Mouse (Mus musculus): ENCODE measurements around the gene Plk1. TPM values are rescaled to one million over a fixed set of nuclear protein-coding genes. Genes with fewer than 3 reads are reported as not detected.

Plk1 gene
- total and polyA plus RNA-seq, 3 experiments, result 51.6 to 128 (median 96.3) TPM

DNA sequence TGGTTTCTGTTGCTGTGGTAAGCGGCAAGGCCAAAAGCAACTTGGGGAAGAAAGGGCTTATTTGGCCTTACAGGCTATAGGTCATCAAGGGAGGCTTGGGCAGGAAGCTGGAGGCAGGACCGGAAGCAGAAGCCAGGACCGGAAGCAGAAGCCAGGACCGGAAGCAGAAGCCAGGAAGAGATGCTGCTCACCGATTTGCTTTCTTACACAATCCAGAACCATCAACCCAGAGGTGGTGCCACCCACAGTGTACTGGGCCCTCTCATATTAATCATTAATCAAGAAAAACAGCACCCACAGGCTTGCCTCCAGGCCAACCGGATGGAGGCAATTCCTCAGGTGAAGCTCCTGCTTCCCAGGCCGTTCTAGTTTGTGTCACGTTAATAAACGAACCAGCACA is 37.5 kb downstream of the Plk1 start:
- Histone ChIP-seq H3K4me3 (ENCODE audit: low read depth, low read length) (no peak overlapping the region), H3K4me1 (ENCODE audit: insufficient read depth, low read depth, low read length) (peaks cover 2% of the 10 kb centered on the region; the same call in 1 of the 2 replicates), H3K27me3 (ENCODE audit: insufficient read depth, low read length) (no peaks in the 10 kb centered on the region), H3K36me3 (replicated peaks) (no peaks in the 10 kb centered on the region), H3K9me3 (replicated peaks) (no peaks in the 10 kb centered on the region; the same call in 1 of the 2 replicates)
- ATAC-seq (ENCODE audit: extremely low read depth, insufficient number of reproducible peaks, low FRiP score, poor library complexity, severe bottlenecking), result no peak
- TF ChIP-seq TAL1 (conservative IDR thresholded peaks at IDR 0.05; ENCODE audit: low read depth, low read length), result no peak
- TF ChIP-seq GATA2 (IDR thresholded peaks at IDR 0.05; ENCODE audit: borderline replicate concordance, low read depth, low read length), result no peak
- no peak for TF ChIP-seq GATA1 (IDR thresholded peaks at IDR 0.05; ENCODE audit: borderline replicate concordance, low read length)
- TF ChIP-seq POLR2AphosphoS5 (IDR thresholded peaks at IDR 0.05; ENCODE audit: insufficient replicate concordance, low read depth, low read length), result no peak
- no peak for TF ChIP-seq CTCF (IDR thresholded peaks at IDR 0.05; ENCODE audit: low read depth, low read length)
- no peak for DNase-seq (ENCODE audit: low spot score)

DNA sequence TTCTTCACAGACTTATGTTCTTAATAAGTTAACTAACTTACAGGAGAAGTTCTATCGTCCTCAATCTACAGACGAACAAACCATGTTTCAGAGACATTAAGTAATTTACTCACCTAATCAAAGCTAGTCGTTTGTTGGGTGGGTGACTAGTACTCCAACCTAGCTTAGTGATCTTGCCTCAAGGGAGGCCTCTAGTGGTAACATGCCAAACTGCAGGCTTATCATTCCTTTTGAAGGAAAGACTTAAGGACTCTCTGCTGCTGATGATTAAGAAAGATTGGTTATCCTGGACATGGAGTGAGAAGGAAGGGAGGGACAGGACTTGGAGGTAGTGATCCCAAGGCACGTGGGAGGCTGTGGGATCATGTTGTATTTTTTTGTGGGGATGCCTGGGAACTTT is 38.1 kb downstream of the Plk1 start:
- H3K4me1 ChIP-seq (ENCODE audit: insufficient read depth, low read depth, low read length), result peaks cover 2% of the 10 kb centered on the region; the same call in 1 of the 2 replicates
- no peaks in the 10 kb centered on the region for H3K27me3 ChIP-seq (ENCODE audit: insufficient read depth, low read length)
- H3K36me3 ChIP-seq (replicated peaks), result no peaks in the 10 kb centered on the region
- no peak overlapping the region for H3K4me3 ChIP-seq (ENCODE audit: low read depth, low read length)
- peak; percentile 38 for DNase-seq (ENCODE audit: low spot score)
- H3K9me3 ChIP-seq (replicated peaks), result no peaks in the 10 kb centered on the region; the same call in 1 of the 2 replicates
- ATAC-seq (ENCODE audit: extremely low read depth, insufficient number of reproducible peaks, low FRiP score, poor library complexity, severe bottlenecking), result no peak; the same call in 1 of the 2 replicates
- TF ChIP-seq CTCF (IDR thresholded peaks at IDR 0.05; ENCODE audit: low read depth, low read length) (peak; percentile 84), POLR2AphosphoS5 (IDR thresholded peaks at IDR 0.05; ENCODE audit: insufficient replicate concordance, low read depth, low read length) (no peak)

DNA sequence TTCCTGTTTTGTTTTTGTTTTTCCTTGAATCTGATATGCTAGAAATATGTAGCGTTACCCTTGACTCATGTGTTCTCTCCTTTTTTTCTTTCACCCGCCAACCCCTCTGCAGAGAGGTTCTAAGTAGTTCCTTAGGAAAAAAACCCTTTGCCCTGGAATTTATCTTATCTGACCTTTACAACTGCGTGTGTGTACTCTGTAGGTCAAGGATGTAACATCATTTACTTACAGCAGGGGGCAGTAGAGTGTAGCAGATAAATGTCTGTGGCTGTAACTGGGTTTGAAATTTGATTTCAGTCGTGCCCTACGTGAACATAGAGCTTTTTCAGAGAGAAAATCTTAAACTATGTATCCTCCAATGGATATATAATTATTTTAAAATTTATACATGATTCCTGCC is 40.1 kb downstream of the Plk1 start:
- Histone ChIP-seq H3K36me3 (replicated peaks) (no peaks in the 10 kb centered on the region), H3K27me3 (ENCODE audit: insufficient read depth, low read length) (peaks cover 6% of the 10 kb centered on the region; the same call in 1 of the 2 replicates), H3K4me1 (ENCODE audit: insufficient read depth, low read depth, low read length) (no peaks in the 10 kb centered on the region), H3K9me3 (replicated peaks) (no peaks in the 10 kb centered on the region), H3K4me3 (ENCODE audit: low read depth, low read length) (no peak overlapping the region)
- TF ChIP-seq GATA1 (IDR thresholded peaks at IDR 0.05; ENCODE audit: borderline replicate concordance, low read length) (no peak), CTCF (IDR thresholded peaks at IDR 0.05; ENCODE audit: low read depth, low read length) (0 out of 2 replicates have a peak, but pooled peaks have one; percentile 35)
- DNase-seq (ENCODE audit: low spot score), result peak; percentile 14
- ATAC-seq (ENCODE audit: extremely low read depth, insufficient number of reproducible peaks, low FRiP score, poor library complexity, severe bottlenecking), result no peak

DNA sequence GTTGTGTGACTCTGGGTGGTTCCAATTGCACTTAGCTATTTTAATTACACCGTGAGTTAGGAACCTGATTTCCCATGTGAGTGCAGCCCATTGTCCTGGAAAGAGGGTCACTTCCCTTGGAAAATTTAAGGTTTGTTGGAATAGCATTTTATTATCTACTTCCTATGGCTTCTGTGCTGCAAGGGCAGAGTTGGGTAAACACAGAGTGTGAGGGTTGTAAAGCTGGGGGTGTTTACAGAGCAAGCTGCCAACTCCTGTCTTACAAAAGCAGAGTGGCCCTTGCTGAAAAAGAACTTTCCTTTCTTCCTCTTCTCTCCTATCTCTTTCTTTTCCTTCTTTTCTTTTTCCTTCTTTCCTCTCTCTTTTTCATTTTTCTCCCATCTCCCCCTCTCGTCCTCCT is 44.7 kb downstream of the Plk1 start:
- no peak for DNase-seq (ENCODE audit: low spot score)
- no peak overlapping the region for H3K4me3 ChIP-seq (ENCODE audit: low read depth, low read length)

DNA sequence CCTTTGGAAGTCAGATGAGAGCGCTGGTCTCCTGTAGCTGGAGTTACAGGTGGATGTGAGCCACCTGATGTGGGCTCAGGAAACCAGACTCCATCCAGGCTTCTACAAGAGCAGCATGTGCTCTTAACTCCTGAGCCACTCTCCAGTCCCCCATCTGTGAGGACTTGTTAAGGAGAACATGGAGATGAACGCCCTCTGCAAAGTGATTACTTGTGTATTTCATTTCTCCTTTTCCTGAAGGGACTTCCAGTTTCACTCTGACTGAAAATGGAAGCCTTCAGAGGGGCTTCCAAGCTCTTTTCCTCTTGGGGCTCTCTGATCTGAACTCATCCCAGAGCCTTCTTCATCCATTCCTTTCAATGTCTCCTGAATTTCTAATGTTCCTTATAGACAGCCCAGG is 46.9 kb downstream of the Plk1 start:
- Histone ChIP-seq H3K9me3 (replicated peaks) (no peaks in the 10 kb centered on the region), H3K4me1 (ENCODE audit: insufficient read depth, low read depth, low read length) (no peaks in the 10 kb centered on the region), H3K27me3 (ENCODE audit: insufficient read depth, low read length) (peaks cover 14% of the 10 kb centered on the region), H3K36me3 (replicated peaks) (no peaks in the 10 kb centered on the region), H3K4me3 (ENCODE audit: low read depth, low read length) (no peak overlapping the region)
- TF ChIP-seq TAL1 (conservative IDR thresholded peaks at IDR 0.05; ENCODE audit: low read depth, low read length), result no peak
- no peak for TF ChIP-seq CTCF (IDR thresholded peaks at IDR 0.05; ENCODE audit: low read depth, low read length)
- no peak for TF ChIP-seq POLR2AphosphoS5 (IDR thresholded peaks at IDR 0.05; ENCODE audit: insufficient replicate concordance, low read depth, low read length)
- no peak for TF ChIP-seq GATA1 (IDR thresholded peaks at IDR 0.05; ENCODE audit: borderline replicate concordance, low read length)
- TF ChIP-seq GATA2 (IDR thresholded peaks at IDR 0.05; ENCODE audit: borderline replicate concordance, low read depth, low read length), result no peak
- DNase-seq (ENCODE audit: low spot score), result no peak
- ATAC-seq (ENCODE audit: extremely low read depth, insufficient number of reproducible peaks, low FRiP score, poor library complexity, severe bottlenecking), result no peak

More for the DNA sequence above, 44.7 kb downstream of the Plk1 start:
- ATAC-seq (ENCODE audit: extremely low read depth, insufficient number of reproducible peaks, low FRiP score, poor library complexity, severe bottlenecking), result no peak
- no peak for TF ChIP-seq POLR2AphosphoS5 (IDR thresholded peaks at IDR 0.05; ENCODE audit: insufficient replicate concordance, low read depth, low read length)
- TF ChIP-seq GATA2 (IDR thresholded peaks at IDR 0.05; ENCODE audit: borderline replicate concordance, low read depth, low read length), result no peak
- Histone ChIP-seq H3K4me1 (ENCODE audit: insufficient read depth, low read depth, low read length) (no peaks in the 10 kb centered on the region), H3K36me3 (replicated peaks) (no peaks in the 10 kb centered on the region), H3K9me3 (replicated peaks) (no peaks in the 10 kb centered on the region), H3K27me3 (ENCODE audit: insufficient read depth, low read length) (peaks cover 14% of the 10 kb centered on the region)

DNA sequence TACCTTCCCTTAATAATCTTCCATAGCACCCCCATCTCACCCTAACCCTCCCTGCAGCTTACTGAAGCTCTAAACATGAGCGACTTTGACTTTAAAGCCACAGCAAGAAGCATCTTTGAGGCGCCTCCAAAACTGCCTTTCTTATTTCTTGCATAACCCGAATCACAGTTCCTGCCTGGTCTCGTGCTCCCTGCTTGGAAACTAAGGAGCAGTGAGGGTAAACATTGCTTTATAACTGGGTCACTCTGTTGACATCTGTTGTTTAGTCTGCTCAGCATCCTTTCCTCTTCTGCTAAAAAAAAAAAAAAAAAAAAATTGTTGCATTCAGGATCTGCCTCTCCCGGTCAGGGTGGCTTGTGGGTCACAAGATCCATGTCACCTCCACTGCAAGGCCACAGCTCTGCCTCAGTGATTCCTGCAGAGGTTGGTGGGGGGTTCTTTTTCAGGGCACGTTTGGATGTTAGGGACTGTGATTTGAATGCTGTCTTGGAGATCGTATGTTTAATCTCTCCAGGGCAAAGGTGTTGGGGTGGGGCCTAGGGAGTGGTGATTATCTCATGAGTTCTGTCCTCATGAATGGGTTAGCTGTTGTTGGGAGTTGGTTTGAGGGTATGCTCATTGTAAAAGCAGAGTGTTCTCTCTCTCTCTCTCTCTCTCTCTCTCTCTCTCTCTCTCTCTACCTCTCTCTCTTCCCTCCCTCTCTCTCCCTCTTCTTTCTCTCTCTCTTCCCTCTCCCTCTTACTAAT is 49.2 kb downstream of the Plk1 start:
- no peak for ATAC-seq (ENCODE audit: extremely low read depth, insufficient number of reproducible peaks, low FRiP score, poor library complexity, severe bottlenecking)
- no peak for DNase-seq (ENCODE audit: low spot score)
- Histone ChIP-seq H3K27me3 (ENCODE audit: insufficient read depth, low read length) (peaks cover 13% of the 10 kb centered on the region), H3K4me3 (ENCODE audit: low read depth, low read length) (no peak overlapping the region), H3K4me1 (ENCODE audit: insufficient read depth, low read depth, low read length) (no peaks in the 10 kb centered on the region), H3K9me3 (replicated peaks) (no peaks in the 10 kb centered on the region), H3K36me3 (replicated peaks) (no peaks in the 10 kb centered on the region)
- TF ChIP-seq TAL1 (conservative IDR thresholded peaks at IDR 0.05; ENCODE audit: low read depth, low read length) (no peak), CTCF (IDR thresholded peaks at IDR 0.05; ENCODE audit: low read depth, low read length) (no peak)

DNA sequence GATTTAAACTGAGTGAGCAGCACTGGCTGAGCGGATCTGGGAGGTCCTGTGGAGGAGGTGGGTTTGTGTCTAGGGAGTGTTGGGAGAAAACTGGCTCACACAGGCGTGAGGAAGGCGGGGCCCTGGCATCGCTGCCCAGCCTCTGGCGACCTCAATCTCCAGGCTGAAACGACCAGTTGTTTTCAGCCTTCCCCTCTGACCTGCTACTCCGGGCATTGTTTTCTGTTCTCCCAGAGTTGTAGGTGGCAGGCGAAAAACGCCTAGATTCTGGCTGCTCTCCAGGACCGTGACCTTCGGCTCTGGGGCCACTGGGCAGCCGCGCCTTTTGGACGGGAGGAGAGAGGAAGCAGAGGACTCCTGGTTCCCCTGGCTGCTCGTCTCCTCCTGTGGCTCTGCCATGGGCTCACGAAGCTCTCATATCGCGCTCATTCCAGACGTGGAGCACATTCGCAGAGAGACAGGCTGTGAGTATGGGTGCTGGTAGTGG is 60.1 kb downstream of the Plk1 start, which contains the start of gene Chp2:
Gene Chp2 (plus strand): TSS at position 182 of the 487 bp plus-strand sequence.
- no peak for TF ChIP-seq GATA1 (IDR thresholded peaks at IDR 0.05; ENCODE audit: borderline replicate concordance, low read length)
- TF ChIP-seq TAL1 (conservative IDR thresholded peaks at IDR 0.05; ENCODE audit: low read depth, low read length), result no peak
- no peak for TF ChIP-seq GATA2 (IDR thresholded peaks at IDR 0.05; ENCODE audit: borderline replicate concordance, low read depth, low read length)
- TF ChIP-seq CTCF (IDR thresholded peaks at IDR 0.05; ENCODE audit: low read depth, low read length), result no peak
- TF ChIP-seq POLR2AphosphoS5 (IDR thresholded peaks at IDR 0.05; ENCODE audit: insufficient replicate concordance, low read depth, low read length), result no peak
- peaks cover 3% of the 10 kb centered on the region for H3K9me3 ChIP-seq (replicated peaks)
- no peaks in the 10 kb centered on the region for H3K36me3 ChIP-seq (replicated peaks)
- H3K27me3 ChIP-seq (ENCODE audit: insufficient read depth, low read length), result no peaks in the 10 kb centered on the region
- no peak for DNase-seq (ENCODE audit: low spot score)
- ATAC-seq (ENCODE audit: extremely low read depth, insufficient number of reproducible peaks, low FRiP score, poor library complexity, severe bottlenecking), result no peak
- no peak within 1 kb of the TSS for H3K4me3 ChIP-seq (ENCODE audit: low read depth, low read length)
- no peaks in the 10 kb centered on the region for H3K4me1 ChIP-seq (ENCODE audit: insufficient read depth, low read depth, low read length)

Data from G1E (cell line).